Mouse (Mus musculus): ENCODE results near the gene Gm4131.
"Not testable (repeated sequence)": the region's sequence is repeated elsewhere in the genome, so short reads cannot be mapped to it uniquely, and the experiment has no call there.

- not testable (repeated sequence) for TF ChIP-seq CTCF (IDR thresholded peaks at IDR 0.05; ENCODE audit: low read depth, low read length); POLR2A (IDR thresholded peaks at IDR 0.05; ENCODE audit: extremely low read depth, insufficient read depth, low read length)
Observed at GRCm38 (mm10) chr14:62566821-62567220, at the start of gene Gm4131.
